Mouse (Mus musculus) heart, embryonic 15.5 days (tissue): Measurements from ENCODE around the gene Crmp1. TPM values are rescaled to one million over a fixed set of nuclear protein-coding genes. Genes with fewer than 3 reads are reported as not detected.

Source experiments
- ATAC-seq: fragments of 200-750 bp; cut with Nextera tagmentation; replicated peaks from 2 replicates; pipeline ENCODE4 v1.8.0; 2017; ENCODE audit warnings: low read depth, moderate TSS enrichment; ENCODE audit not compliant: insufficient number of reproducible peaks, insufficient read depth, low FRiP score
- H3K27ac ChIP-seq: fragments of 300-500 bp; sonication (generic); 2 replicates; pipeline ENCODE4 v1.5.1; 2015; ENCODE audit warnings: mild to moderate bottlenecking, inconsistent platforms
- H3K27me3 ChIP-seq: fragments of 300-500 bp; sonication (generic); 2 replicates; pipeline ENCODE4 v1.6.1; 2015; ENCODE audit warnings: inconsistent platforms
- H3K36me3 ChIP-seq: fragments of 300-500 bp; sonication (generic); 2 replicates; pipeline ENCODE4 v1.6.1; 2015; ENCODE audit warnings: mild to moderate bottlenecking, inconsistent platforms
- H3K4me1 ChIP-seq: fragments of 300-500 bp; sonication (generic); replicated peaks from 2 replicates; pipeline ENCODE4 v1.6.1; 2015; ENCODE audit warnings: inconsistent platforms
- H3K4me2 ChIP-seq: fragments of 300-500 bp; sonication (generic); 2 replicates; pipeline ENCODE4 v1.6.1; 2015; ENCODE audit warnings: inconsistent platforms, mild to moderate bottlenecking, moderate library complexity
- H3K4me3 ChIP-seq: fragments of 300-500 bp; sonication (generic); 2 replicates; pipeline ENCODE4 v1.5.1; 2015; ENCODE audit warnings: mild to moderate bottlenecking, inconsistent platforms
- H3K9ac ChIP-seq: fragments of 300-500 bp; sonication (generic); 2 replicates; pipeline ENCODE4 v1.6.1; 2015; ENCODE audit warnings: mild to moderate bottlenecking, inconsistent platforms
- H3K9me3 ChIP-seq: fragments of 300-500 bp; sonication (generic); replicated peaks from 2 replicates; pipeline ENCODE4 v1.6.1; 2016; ENCODE audit warnings: inconsistent platforms
- WGBS: fragments of 180-500 bp; shearing (Covaris S2); methylation state at CpG from one replicate; pipeline ENCODE4 v1.1.7; 2015; ENCODE audit warnings: mixed read lengths; 5-methylcytosine and 5-hydroxymethylcytosine counted together
- polyA plus RNA-seq: library from polyadenylated mRNA; unstranded; fragments of >200 nt; fragmentation: Nextera tagmentation; extraction: Ambion mirVana; gene quantifications from 2 replicates; pipeline ENCODE4 v1.2.1, GENCODE M21; 2015

The Crmp1 gene
- polyA plus RNA-seq, 1 experiment from 2014 or later: 7.5 TPM

GRCm38 (mm10) chr5:37310026-37310425 lies 68.3 kb downstream of the Crmp1 start:
- ATAC-seq: no peak

GRCm38 (mm10) chr5:37312980-37313722 lies 71.4 kb downstream of the Crmp1 start:
- H3K27me3 ChIP-seq: no peaks in the 10 kb centered on the region
- H3K9me3 ChIP-seq: no peaks in the 10 kb centered on the region; the same call in 1 of the 2 replicates
- ATAC-seq: no peak
- no peaks in the 10 kb centered on the region for H3K4me1 ChIP-seq
- H3K4me2 ChIP-seq: no peak overlapping the region
- no peak overlapping the region for H3K9ac ChIP-seq
- H3K27ac ChIP-seq: no peak overlapping the region
- WGBS: 81% methylated on average over 12 of the region's 12 CpGs
- H3K36me3 ChIP-seq: peaks cover 16% of the 10 kb centered on the region; the same call in 1 of the 2 replicates
- H3K4me3 ChIP-seq: no peak overlapping the region

More at GRCm38 (mm10) chr5:37310026-37310425, 68.3 kb downstream of the Crmp1 start:
- Histone ChIP-seq H3K36me3 (peaks cover 3% of the 10 kb centered on the region; the same call in 1 of the 2 replicates), H3K9ac (no peak overlapping the region), H3K9me3 (no peaks in the 10 kb centered on the region), H3K4me2 (no peak overlapping the region), H3K27me3 (no peaks in the 10 kb centered on the region), H3K27ac (no peak overlapping the region), H3K4me1 (no peaks in the 10 kb centered on the region), H3K4me3 (no peak overlapping the region)
- 72% methylated on average over 9 of the region's 9 CpGs for WGBS

GRCm38 (mm10) chr5:37318715-37319114 lies 77.0 kb downstream of the Crmp1 start:
- 80% methylated on average over 6 of the region's 6 CpGs for WGBS
- no peak overlapping the region for H3K4me2 ChIP-seq
- H3K9me3 ChIP-seq: no peaks in the 10 kb centered on the region; the same call in 1 of the 2 replicates
- peak; percentile 27; the same call in 1 of the 2 replicates for ATAC-seq
- no peak overlapping the region for H3K9ac ChIP-seq
- H3K36me3 ChIP-seq: peaks cover 16% of the 10 kb centered on the region; the same call in 1 of the 2 replicates
- H3K27ac ChIP-seq: no peak overlapping the region
- H3K4me1 ChIP-seq: no peaks in the 10 kb centered on the region
- no peaks in the 10 kb centered on the region for H3K27me3 ChIP-seq
- H3K4me3 ChIP-seq: no peak overlapping the region

GRCm38 (mm10) chr5:37320174-37320573 lies 78.4 kb downstream of the Crmp1 start:
- Histone ChIP-seq H3K4me2 (no peak overlapping the region), H3K4me1 (no peaks in the 10 kb centered on the region), H3K9me3 (no peaks in the 10 kb centered on the region; the same call in 1 of the 2 replicates), H3K4me3 (no peak overlapping the region), H3K27ac (no peak overlapping the region), H3K9ac (no peak overlapping the region), H3K36me3 (peaks cover 11% of the 10 kb centered on the region; the same call in 1 of the 2 replicates), H3K27me3 (no peaks in the 10 kb centered on the region)
- no peak for ATAC-seq
- 68% methylated on average over 3 of the region's 3 CpGs for WGBS

- no peak overlapping the region for H3K27ac ChIP-seq
- H3K27me3 ChIP-seq: no peaks in the 10 kb centered on the region
- no peaks in the 10 kb centered on the region for H3K9me3 ChIP-seq
- H3K4me2 ChIP-seq: no peak overlapping the region
- H3K4me1 ChIP-seq: no peaks in the 10 kb centered on the region
- no peak for ATAC-seq
- no peak overlapping the region for H3K4me3 ChIP-seq
- 72% methylated on average over 4 of the region's 4 CpGs for WGBS
- H3K36me3 ChIP-seq: 0 out of 2 replicates have a peak, but pooled peaks cover 5% of the 10 kb centered on the region
- H3K9ac ChIP-seq: no peak overlapping the region
These were observed 79.0 kb downstream of the Crmp1 start for GRCm38 (mm10) chr5:37320761-37321160.

- Histone ChIP-seq H3K27ac (no peak overlapping the region), H3K9ac (no peak overlapping the region), H3K4me3 (no peak overlapping the region), H3K27me3 (no peaks in the 10 kb centered on the region), H3K4me2 (no peak overlapping the region), H3K4me1 (no peaks in the 10 kb centered on the region), H3K36me3 (no peaks in the 10 kb centered on the region), H3K9me3 (no peaks in the 10 kb centered on the region)
- ATAC-seq: no peak
- 46% methylated on average over 6 of the region's 6 CpGs for WGBS
These were observed 84.9 kb downstream of the Crmp1 start for GRCm38 (mm10) chr5:37326675-37327074.

- ATAC-seq: no peak
- Histone ChIP-seq H3K9ac (no peak overlapping the region), H3K27ac (no peak overlapping the region), H3K27me3 (peaks cover under 1% of the 10 kb centered on the region), H3K36me3 (no peaks in the 10 kb centered on the region), H3K4me1 (no peaks in the 10 kb centered on the region), H3K4me2 (no peak overlapping the region), H3K4me3 (no peak overlapping the region), H3K9me3 (no peaks in the 10 kb centered on the region)
- 78% methylated on average over 8 of the region's 8 CpGs for WGBS
These were observed 88.9 kb downstream of the Crmp1 start for GRCm38 (mm10) chr5:37330449-37331132.

GRCm38 (mm10) chr5:37331133-37331505 lies 89.4 kb downstream of the Crmp1 start:
- Histone ChIP-seq H3K4me3 (no peak overlapping the region), H3K27me3 (peaks cover 6% of the 10 kb centered on the region), H3K9ac (no peak overlapping the region), H3K27ac (no peak overlapping the region), H3K9me3 (no peaks in the 10 kb centered on the region), H3K36me3 (no peaks in the 10 kb centered on the region), H3K4me2 (no peak overlapping the region), H3K4me1 (peaks cover 3% of the 10 kb centered on the region)
- no peak for ATAC-seq
- WGBS: 92% methylated on average over 2 of the region's 2 CpGs

GRCm38 (mm10) chr5:37332066-37332465 lies 90.3 kb downstream of the Crmp1 start:
- Histone ChIP-seq H3K9me3 (no peaks in the 10 kb centered on the region), H3K4me2 (no peak overlapping the region), H3K27me3 (peaks cover 13% of the 10 kb centered on the region), H3K4me1 (peaks cover 13% of the 10 kb centered on the region), H3K4me3 (no peak overlapping the region), H3K36me3 (no peaks in the 10 kb centered on the region), H3K9ac (no peak overlapping the region), H3K27ac (no peak overlapping the region)
- WGBS: 68% methylated on average over 4 of the region's 4 CpGs
- ATAC-seq: no peak

GRCm38 (mm10) chr5:37335061-37335460 lies 93.3 kb downstream of the Crmp1 start:
- Histone ChIP-seq H3K4me1 (peaks cover 34% of the 10 kb centered on the region), H3K9ac (no peak overlapping the region), H3K27ac (no peak overlapping the region), H3K4me2 (no peak overlapping the region), H3K9me3 (no peaks in the 10 kb centered on the region), H3K4me3 (no peak overlapping the region), H3K27me3 (peaks cover 13% of the 10 kb centered on the region), H3K36me3 (no peaks in the 10 kb centered on the region)
- 73% methylated on average over 3 of the region's 3 CpGs for WGBS
- ATAC-seq: no peak

- Histone ChIP-seq H3K4me2 (peak within 1 kb of the TSS; percentile 98), H3K4me1 (peaks cover 34% of the 10 kb centered on the region), H3K4me3 (peak within 1 kb of the TSS; percentile 72), H3K27me3 (peaks cover 13% of the 10 kb centered on the region), H3K27ac (no peak within 1 kb of the TSS), H3K9ac (peak within 1 kb of the TSS; percentile 69), H3K36me3 (no peaks in the 10 kb centered on the region), H3K9me3 (no peaks in the 10 kb centered on the region)
- 1% methylated on average over 48 of the region's 48 CpGs for WGBS
- 0 out of 2 replicates have a peak, but pooled peaks have one; percentile 32 for ATAC-seq
These were observed 94.9 kb downstream of the Crmp1 start, which contains the start of gene Evc for GRCm38 (mm10) chr5:37336485-37337105. Gene Evc (minus strand): TSS chr5:37336894.
